ENCODE assay signal across 16 mouse cellular contexts in the genomic region with DNA sequence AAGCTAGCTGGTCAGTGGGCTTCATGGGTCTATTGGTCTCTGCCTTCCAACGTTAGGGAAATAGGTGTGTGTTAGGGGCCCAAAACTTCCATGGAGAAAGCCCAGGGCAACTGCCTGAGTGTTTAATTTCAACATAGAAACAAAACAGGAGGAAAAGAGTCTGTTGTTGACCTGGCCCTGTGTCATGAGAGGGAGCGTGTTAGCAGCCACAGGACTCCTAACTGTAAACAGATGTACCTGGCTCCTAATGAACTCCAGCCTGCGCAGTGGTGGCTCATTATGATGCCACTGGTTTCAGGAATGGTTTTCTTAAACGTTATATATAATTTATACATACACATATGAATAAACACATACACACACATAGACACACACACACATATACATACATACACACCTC.
"Had no signal": no experiment of that assay in that cellular context is flagged by ENCODE, and none has a peak within 500 bp of the region (broad histone marks: within the 10 kb centered on the region; RNA-seq: fewer than 3 reads in every experiment).

No protein-coding gene starts in this region.

- H3K4me1 ChIP-seq: neural tube, embryonic 12.5 days had no signal

- H3K27ac ChIP-seq: lung, embryonic 15.5 days; macrophage; midbrain, embryonic 13.5 days; midbrain, embryonic 15.5 days; neural tube, embryonic 12.5 days; stomach, embryonic 15.5 days; stomach, postnatal 0 days had no signal

- H3K9ac ChIP-seq: lung, embryonic 15.5 days; midbrain, embryonic 13.5 days; midbrain, embryonic 15.5 days; neural tube, embryonic 12.5 days; stomach, embryonic 15.5 days had no signal

- DNase-seq: lung, postnatal 14 days; lung, postnatal 36 days; right cerebral cortex, postnatal 14 days; thymus, adult 2 months; thymus, postnatal 25 days; thymus, postnatal 4 days had no signal

- H3K4me2 ChIP-seq: lung, embryonic 15.5 days; midbrain, embryonic 11.5 days; midbrain, embryonic 13.5 days; midbrain, embryonic 15.5 days; neural tube, embryonic 12.5 days; stomach, embryonic 15.5 days had no signal

- H3K4me3 ChIP-seq: lung, embryonic 15.5 days; megakaryocyte, embryonic 14.5 days; midbrain, embryonic 13.5 days; midbrain, embryonic 15.5 days; neural tube, embryonic 12.5 days; stomach, embryonic 15.5 days had no signal

- H3K36me3 ChIP-seq: lung, embryonic 15.5 days; midbrain, embryonic 13.5 days; midbrain, embryonic 15.5 days; neural tube, embryonic 12.5 days; stomach, embryonic 15.5 days had no signal

- ATAC-seq: lung, postnatal 0 days; midbrain, embryonic 13.5 days; midbrain, embryonic 15.5 days had no signal

- H3K9me3 ChIP-seq: lung, embryonic 15.5 days; megakaryocyte, embryonic 14.5 days; midbrain, embryonic 13.5 days; midbrain, embryonic 15.5 days; neural tube, embryonic 12.5 days; stomach, embryonic 15.5 days had no signal
